Mouse (Mus musculus): ENCODE measurements around the gene Olfr147. TPM values are rescaled to one million over a fixed set of nuclear protein-coding genes. Genes with fewer than 3 reads are reported as not detected.

Gene Olfr147
- not detected in 2 replicates for polyA plus RNA-seq (2015; fragmentation: Nextera tagmentation; extraction: Ambion mirVana)

GRCm38 (mm10) chr9:38401398-38401797 lies at the start of gene Olfr147:
Gene Olfr147, plus strand, starts transcription at chr9:38401698.

GRCm38 (mm10) chr9:38366596-38366995 lies 34.9 kb upstream of the Olfr147 start, which contains the start of gene Olfr250:
Gene Olfr250, plus strand, starts transcription at chr9:38366896.

DNA sequence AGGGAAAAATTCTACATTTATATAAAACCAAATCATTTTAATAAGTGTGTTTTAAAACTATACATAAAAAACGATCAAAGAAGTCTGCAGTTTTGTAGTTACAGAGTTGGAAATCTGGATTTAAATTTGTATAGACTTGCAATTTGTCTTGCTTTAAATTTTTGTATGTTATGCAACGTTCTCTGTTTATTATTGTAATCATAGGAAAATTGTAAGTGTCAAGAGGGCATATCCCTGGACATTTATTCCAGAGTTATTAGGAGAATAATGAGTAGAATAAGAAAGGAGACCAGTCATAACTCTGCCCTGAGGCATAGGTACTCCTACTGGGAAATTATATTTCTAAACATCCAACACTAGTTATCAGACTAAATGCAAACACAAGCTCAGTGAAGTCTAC lies 24.7 kb upstream of the Olfr147 start, which contains the start of gene Olfr251:
Gene Olfr251 (plus strand): TSS at position 301 of the 400 bp plus-strand sequence.

DNA sequence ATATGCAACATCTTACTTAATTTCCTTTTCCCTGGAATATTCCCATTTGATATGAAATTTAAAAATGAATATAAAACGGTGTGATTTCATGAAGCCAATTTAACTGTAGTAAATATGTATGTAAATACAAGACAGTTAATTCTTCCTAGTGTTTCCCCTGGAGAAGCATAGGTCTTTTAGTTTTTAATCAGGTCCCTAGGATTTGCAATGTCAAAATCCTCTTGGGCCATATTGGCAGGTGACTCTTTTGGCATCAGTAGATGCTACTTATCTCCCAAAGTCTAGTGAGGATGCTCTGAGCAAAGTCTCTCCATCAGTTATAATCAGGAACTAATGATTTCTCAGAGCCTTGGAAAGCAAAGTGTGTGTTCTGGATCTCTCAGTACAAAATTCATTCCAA lies 27.7 kb downstream of the Olfr147 start, which contains the start of gene Olfr901:
Gene Olfr901 (plus strand): TSS at position 301 of the 400 bp plus-strand sequence.

GRCm38 (mm10) chr9:38447352-38447751 lies 45.9 kb downstream of the Olfr147 start, which contains the start of gene Olfr902:
Gene Olfr902, plus strand, starts transcription at chr9:38447652.

Other genes starting within 250 kb of the Olfr147 start
- gene Olfr891, start 220.9 kb upstream of the Olfr147 start, polyA plus RNA-seq (2015; fragmentation: Nextera tagmentation; extraction: Ambion mirVana), result not detected in 2 replicates
- not detected in 2 replicates for gene Olfr893, start 193.3 kb upstream of the Olfr147 start, polyA plus RNA-seq (2015; fragmentation: Nextera tagmentation; extraction: Ambion mirVana)
- gene Olfr894, start 183.6 kb upstream of the Olfr147 start, polyA plus RNA-seq (2015; fragmentation: Nextera tagmentation; extraction: Ambion mirVana), result not detected in 2 replicates
- gene Olfr143, start 148.9 kb upstream of the Olfr147 start, polyA plus RNA-seq (2015; fragmentation: Nextera tagmentation; extraction: Ambion mirVana), result not detected in 2 replicates
- not detected in 2 replicates for gene Olfr895, start 133.8 kb upstream of the Olfr147 start, polyA plus RNA-seq (2015; fragmentation: Nextera tagmentation; extraction: Ambion mirVana)
- not detected in 2 replicates for gene Olfr896-ps1, start 110.6 kb upstream of the Olfr147 start, polyA plus RNA-seq (2015; fragmentation: Nextera tagmentation; extraction: Ambion mirVana)
- gene Olfr25, start 72.6 kb upstream of the Olfr147 start, polyA plus RNA-seq (2015; fragmentation: Nextera tagmentation; extraction: Ambion mirVana), result not detected in 2 replicates
- not detected in 2 replicates for gene Olfr898, start 53.3 kb upstream of the Olfr147 start, polyA plus RNA-seq (2015; fragmentation: Nextera tagmentation; extraction: Ambion mirVana)
- not detected in 2 replicates for gene Olfr250, start 34.8 kb upstream of the Olfr147 start, polyA plus RNA-seq (2015; fragmentation: Nextera tagmentation; extraction: Ambion mirVana)
- gene Olfr251, start 24.6 kb upstream of the Olfr147 start, polyA plus RNA-seq (2015; fragmentation: Nextera tagmentation; extraction: Ambion mirVana), result not detected in 2 replicates
- not detected in 2 replicates for gene Olfr901, start 27.8 kb downstream of the Olfr147 start, polyA plus RNA-seq (2015; fragmentation: Nextera tagmentation; extraction: Ambion mirVana)
- not detected in 2 replicates for gene Olfr902, start 46.0 kb downstream of the Olfr147 start, polyA plus RNA-seq (2015; fragmentation: Nextera tagmentation; extraction: Ambion mirVana)
- gene Olfr904, start 61.4 kb downstream of the Olfr147 start, polyA plus RNA-seq (2015; fragmentation: Nextera tagmentation; extraction: Ambion mirVana), result not detected in 2 replicates
- not detected in 2 replicates for gene Olfr905, start 69.4 kb downstream of the Olfr147 start, polyA plus RNA-seq (2015; fragmentation: Nextera tagmentation; extraction: Ambion mirVana)
- gene Olfr906, start 85.4 kb downstream of the Olfr147 start, polyA plus RNA-seq (2015; fragmentation: Nextera tagmentation; extraction: Ambion mirVana), result not detected in 2 replicates
- gene Olfr907, start 94.1 kb downstream of the Olfr147 start, polyA plus RNA-seq (2015; fragmentation: Nextera tagmentation; extraction: Ambion mirVana), result not detected in 2 replicates
- gene Olfr911-ps1, start 119.9 kb downstream of the Olfr147 start, polyA plus RNA-seq (2015; fragmentation: Nextera tagmentation; extraction: Ambion mirVana), result not detected in 2 replicates
- not detected in 2 replicates for gene Olfr910, start 136.2 kb downstream of the Olfr147 start, polyA plus RNA-seq (2015; fragmentation: Nextera tagmentation; extraction: Ambion mirVana)
- not detected in 2 replicates for gene Olfr912, start 178.5 kb downstream of the Olfr147 start, polyA plus RNA-seq (2015; fragmentation: Nextera tagmentation; extraction: Ambion mirVana)
- not detected in 2 replicates for gene Olfr913, start 191.1 kb downstream of the Olfr147 start, polyA plus RNA-seq (2015; fragmentation: Nextera tagmentation; extraction: Ambion mirVana)
- gene Olfr914, start 203.4 kb downstream of the Olfr147 start, polyA plus RNA-seq (2015; fragmentation: Nextera tagmentation; extraction: Ambion mirVana), result not detected in 2 replicates

Measured in adrenal gland, postnatal 0 days (tissue).